Mouse (Mus musculus) lung, embryonic 15.5 days (tissue): ENCODE measurements around the gene Gpr4. TPM values are rescaled to one million over a fixed set of nuclear protein-coding genes. Genes with fewer than 3 reads are reported as not detected.

Source experiments
- ATAC-seq: fragments of 200-750 bp; cut with Nextera tagmentation; 2 replicates; pipeline ENCODE4 v1.8.0; 2017; ENCODE audit warnings: moderate number of reproducible peaks, borderline replicate concordance; ENCODE audit not compliant: low FRiP score, low TSS enrichment; ENCODE audit errors: extremely low read depth
- H3K27ac ChIP-seq: fragments of 300-500 bp; sonication (generic); 2 replicates; pipeline ENCODE4 v1.5.1; 2015; ENCODE audit warnings: moderate library complexity, mild to moderate bottlenecking, inconsistent platforms
- H3K27me3 ChIP-seq: fragments of 300-500 bp; sonication (generic); 2 replicates; pipeline ENCODE4 v1.6.1; 2015; ENCODE audit warnings: inconsistent platforms
- H3K36me3 ChIP-seq: fragments of 300-500 bp; sonication (generic); 2 replicates; pipeline ENCODE4 v1.6.1; 2015; ENCODE audit warnings: inconsistent platforms
- H3K4me1 ChIP-seq: fragments of 300-500 bp; sonication (generic); 2 replicates; pipeline ENCODE4 v1.6.1; 2015; ENCODE audit warnings: inconsistent platforms
- H3K4me2 ChIP-seq: fragments of 300-500 bp; sonication (generic); 2 replicates; pipeline ENCODE4 v1.6.1; 2015; ENCODE audit warnings: inconsistent platforms, mild to moderate bottlenecking, moderate library complexity
- H3K4me3 ChIP-seq: fragments of 300-500 bp; sonication (generic); 2 replicates; pipeline ENCODE4 v1.5.1; 2015; ENCODE audit warnings: mild to moderate bottlenecking, inconsistent platforms
- H3K9ac ChIP-seq: fragments of 300-500 bp; sonication (generic); 2 replicates; pipeline ENCODE4 v1.6.1; 2015; ENCODE audit warnings: inconsistent platforms
- H3K9me3 ChIP-seq: fragments of 300-500 bp; sonication (generic); 2 replicates; pipeline ENCODE4 v1.6.1; 2016; ENCODE audit warnings: inconsistent platforms
- WGBS: fragments of 180-500 bp; shearing (Covaris S2); methylation state at CpG from one replicate; pipeline ENCODE4 v1.1.7; 2015; 5-methylcytosine and 5-hydroxymethylcytosine counted together
- polyA plus RNA-seq: library from polyadenylated mRNA; unstranded; fragments of >200 nt; fragmentation: Nextera tagmentation; extraction: Ambion mirVana; gene quantifications from 2 replicates; pipeline ENCODE4 v1.2.1, GENCODE M21; 2015

The Gpr4 gene
- polyA plus RNA-seq = 2.2 TPM in 2 replicates

- Histone ChIP-seq H3K4me3 (peak within 1 kb of the TSS; percentile 50), H3K27ac (no peak within 1 kb of the TSS), H3K4me2 (peak within 1 kb of the TSS; percentile 81), H3K9me3 (no peaks in the 10 kb centered on the region), H3K36me3 (no peaks in the 10 kb centered on the region), H3K4me1 (peaks cover 9% of the 10 kb centered on the region; the same call in 1 of the 2 replicates), H3K27me3 (peaks cover 4% of the 10 kb centered on the region; the same call in 1 of the 2 replicates), H3K9ac (peak within 1 kb of the TSS; percentile 48)
- 3% methylated on average over 28 of the region's 30 CpGs for WGBS
- peak; percentile 77; the same call in 1 of the 2 replicates for ATAC-seq
Observed at GRCm38 (mm10) chr7:19211996-19212755, at the start of gene Gpr4. TSS of gene Gpr4 (plus strand) at chr7:19212538.

GRCm38 (mm10) chr7:19162928-19163327, 49.4 kb upstream of the Gpr4 start:
- no peak for ATAC-seq
- Histone ChIP-seq H3K36me3 (no peaks in the 10 kb centered on the region), H3K4me3 (no peak overlapping the region), H3K9ac (no peak overlapping the region), H3K27ac (no peak overlapping the region), H3K27me3 (peaks cover 50% of the 10 kb centered on the region), H3K4me1 (peaks cover 39% of the 10 kb centered on the region), H3K9me3 (no peaks in the 10 kb centered on the region), H3K4me2 (no peak overlapping the region)
- WGBS = 67% methylated on average over 7 of the region's 7 CpGs

- H3K9ac ChIP-seq = no peak overlapping the region
- no peak for ATAC-seq
- H3K4me1 ChIP-seq = peaks cover 39% of the 10 kb centered on the region
- H3K27ac ChIP-seq = no peak overlapping the region
- H3K9me3 ChIP-seq = no peaks in the 10 kb centered on the region
- peaks cover 46% of the 10 kb centered on the region for H3K27me3 ChIP-seq
- H3K36me3 ChIP-seq = no peaks in the 10 kb centered on the region
- H3K4me3 ChIP-seq = no peak overlapping the region
- peak overlapping the region; percentile 37 for H3K4me2 ChIP-seq
- 19% methylated on average over 12 of the region's 12 CpGs for WGBS
Observed at GRCm38 (mm10) chr7:19163752-19164151, 48.6 kb upstream of the Gpr4 start.

- H3K9ac ChIP-seq = no peak overlapping the region
- ATAC-seq = peak; percentile 37; the same call in 1 of the 2 replicates
- peaks cover 42% of the 10 kb centered on the region for H3K27me3 ChIP-seq
- H3K9me3 ChIP-seq = no peaks in the 10 kb centered on the region
- H3K4me2 ChIP-seq = peak overlapping the region; percentile 37
- no peak overlapping the region for H3K4me3 ChIP-seq
- WGBS = under 1% methylated on average over 6 of the region's 6 CpGs
- peaks cover 39% of the 10 kb centered on the region for H3K4me1 ChIP-seq
- no peak overlapping the region for H3K27ac ChIP-seq
- no peaks in the 10 kb centered on the region for H3K36me3 ChIP-seq
Observed at GRCm38 (mm10) chr7:19164189-19164588, 48.1 kb upstream of the Gpr4 start.

GRCm38 (mm10) chr7:19164978-19165377, 47.4 kb upstream of the Gpr4 start:
- Histone ChIP-seq H3K4me1 (peaks cover 38% of the 10 kb centered on the region), H3K9ac (no peak overlapping the region), H3K4me2 (peak overlapping the region; percentile 37), H3K27me3 (peaks cover 34% of the 10 kb centered on the region), H3K27ac (no peak overlapping the region), H3K36me3 (no peaks in the 10 kb centered on the region), H3K4me3 (no peak overlapping the region), H3K9me3 (no peaks in the 10 kb centered on the region)
- no peak for ATAC-seq
- 3% methylated on average over 13 of the region's 13 CpGs for WGBS

- peak; percentile 50; the same call in 1 of the 2 replicates for ATAC-seq
- Histone ChIP-seq H3K4me1 (peaks cover 34% of the 10 kb centered on the region), H3K9me3 (no peaks in the 10 kb centered on the region), H3K27ac (no peak within 1 kb of the TSS; the same call in 1 of the 2 replicates), H3K9ac (0 out of 2 replicates have a peak within 1 kb of the TSS, but pooled peaks have one; percentile 1), H3K4me3 (no peak within 1 kb of the TSS), H3K4me2 (peak within 1 kb of the TSS; percentile 37), H3K36me3 (no peaks in the 10 kb centered on the region), H3K27me3 (peaks cover 26% of the 10 kb centered on the region)
- WGBS = 9% methylated on average over 14 of the region's 14 CpGs
Observed at GRCm38 (mm10) chr7:19165656-19166423, 46.5 kb upstream of the Gpr4 start, which contains the start of gene Gipr. TSS of gene Gipr (minus strand) at chr7:19166127.

GRCm38 (mm10) chr7:19166990-19167389, 45.3 kb upstream of the Gpr4 start:
- Histone ChIP-seq H3K4me2 (no peak overlapping the region), H3K4me1 (peaks cover 37% of the 10 kb centered on the region), H3K36me3 (no peaks in the 10 kb centered on the region), H3K4me3 (no peak overlapping the region), H3K9ac (no peak overlapping the region), H3K27ac (no peak overlapping the region), H3K9me3 (no peaks in the 10 kb centered on the region), H3K27me3 (peaks cover 24% of the 10 kb centered on the region)
- no peak for ATAC-seq
- 88% methylated on average over 3 of the region's 3 CpGs for WGBS

- 66% methylated on average over 10 of the region's 10 CpGs for WGBS
- Histone ChIP-seq H3K27ac (no peak overlapping the region), H3K27me3 (peaks cover 19% of the 10 kb centered on the region), H3K36me3 (no peaks in the 10 kb centered on the region), H3K4me2 (no peak overlapping the region), H3K9ac (no peak overlapping the region), H3K4me3 (no peak overlapping the region), H3K4me1 (peaks cover 41% of the 10 kb centered on the region), H3K9me3 (no peaks in the 10 kb centered on the region)
- no peak for ATAC-seq
Observed at GRCm38 (mm10) chr7:19169506-19169905, 42.8 kb upstream of the Gpr4 start.

- H3K4me2 ChIP-seq = no peak overlapping the region
- no peaks in the 10 kb centered on the region for H3K36me3 ChIP-seq
- no peak overlapping the region for H3K4me3 ChIP-seq
- H3K9me3 ChIP-seq = no peaks in the 10 kb centered on the region
- H3K27ac ChIP-seq = peak overlapping the region; percentile 54
- peak; percentile 71 for ATAC-seq
- H3K4me1 ChIP-seq = peaks cover 34% of the 10 kb centered on the region
- WGBS = 32% methylated on average over 8 of the region's 8 CpGs
- no peak overlapping the region for H3K9ac ChIP-seq
- H3K27me3 ChIP-seq = peaks cover 18% of the 10 kb centered on the region
Observed at GRCm38 (mm10) chr7:19170142-19170541, 42.2 kb upstream of the Gpr4 start.

GRCm38 (mm10) chr7:19171831-19172230, 40.5 kb upstream of the Gpr4 start:
- peak overlapping the region; percentile 49; the same call in 1 of the 2 replicates for H3K27ac ChIP-seq
- H3K27me3 ChIP-seq = peaks cover 28% of the 10 kb centered on the region
- H3K36me3 ChIP-seq = no peaks in the 10 kb centered on the region
- no peak overlapping the region for H3K4me2 ChIP-seq
- 49% methylated on average over 8 of the region's 8 CpGs for WGBS
- H3K4me1 ChIP-seq = peaks cover 23% of the 10 kb centered on the region
- no peak for ATAC-seq
- H3K4me3 ChIP-seq = no peak overlapping the region
- no peak overlapping the region for H3K9ac ChIP-seq
- no peaks in the 10 kb centered on the region for H3K9me3 ChIP-seq

GRCm38 (mm10) chr7:19172874-19173273, 39.5 kb upstream of the Gpr4 start:
- no peak overlapping the region for H3K9ac ChIP-seq

More at GRCm38 (mm10) chr7:19172874-19173273, 39.5 kb upstream of the Gpr4 start:
- peak overlapping the region; percentile 29 for H3K4me3 ChIP-seq
- 0 out of 2 replicates have a peak overlapping the region, but pooled peaks have one; percentile 8 for H3K27ac ChIP-seq
- no peaks in the 10 kb centered on the region for H3K36me3 ChIP-seq
- peaks cover 24% of the 10 kb centered on the region for H3K4me1 ChIP-seq
- peaks cover 38% of the 10 kb centered on the region for H3K27me3 ChIP-seq
- H3K9me3 ChIP-seq = no peaks in the 10 kb centered on the region
- peak; percentile 59 for ATAC-seq
- peak overlapping the region; percentile 56 for H3K4me2 ChIP-seq
- 3% methylated on average over 17 of the region's 17 CpGs for WGBS
